Mouse (Mus musculus) R1 (cell line): ENCODE results near the gene Actrt3.
"Not testable (repeated sequence)": the region's sequence is repeated elsewhere in the genome, so short reads cannot be mapped to it uniquely, and the experiment has no call there.

Experiments used
- DNase-seq: peaks from one replicate; pipeline ENCODE4 v3.0.0-alpha.2; 2018; ENCODE audit warnings: low read depth, low spot score

Gene Actrt3

GRCm38 (mm10) chr3:30588865-30589264 is 10.9 kb downstream of the Actrt3 start:
- DNase-seq: no peak

- DNase-seq: peak; percentile 71
These were observed 26.2 kb downstream of the Actrt3 start for GRCm38 (mm10) chr3:30573549-30573948.

- not testable (repeated sequence) for DNase-seq
These were observed 33.4 kb downstream of the Actrt3 start for GRCm38 (mm10) chr3:30566333-30566732.

DNA sequence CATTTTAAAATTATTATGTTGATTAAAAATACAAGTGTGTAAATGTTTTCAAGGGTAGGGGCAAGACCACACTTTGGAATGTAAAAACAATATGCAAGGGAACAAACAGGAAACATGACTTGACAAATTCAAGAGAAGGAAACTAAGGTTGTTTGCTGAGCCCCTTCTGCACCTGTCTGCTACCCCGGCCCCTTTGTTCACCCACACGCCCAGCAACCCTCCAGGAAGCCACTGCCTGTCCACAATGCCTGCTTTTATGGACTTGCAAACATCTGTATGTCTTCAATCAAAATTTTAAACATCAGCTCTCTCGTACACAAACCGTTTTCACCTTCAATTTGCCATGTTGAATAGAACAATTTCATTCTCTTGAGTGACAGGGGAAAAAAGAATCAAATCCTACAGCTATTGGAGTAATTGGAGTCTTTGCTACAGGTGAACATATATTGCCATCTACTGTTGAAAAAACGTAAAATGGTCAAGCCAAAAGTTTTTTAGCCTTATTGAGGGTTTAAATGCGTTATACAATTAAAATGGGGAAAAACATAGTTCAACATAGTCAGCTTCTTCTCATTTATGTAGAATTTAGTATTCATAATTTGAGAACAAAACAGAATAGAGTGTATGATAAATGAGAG is 38.9 kb downstream of the Actrt3 start:
- DNase-seq: no peak

DNA sequence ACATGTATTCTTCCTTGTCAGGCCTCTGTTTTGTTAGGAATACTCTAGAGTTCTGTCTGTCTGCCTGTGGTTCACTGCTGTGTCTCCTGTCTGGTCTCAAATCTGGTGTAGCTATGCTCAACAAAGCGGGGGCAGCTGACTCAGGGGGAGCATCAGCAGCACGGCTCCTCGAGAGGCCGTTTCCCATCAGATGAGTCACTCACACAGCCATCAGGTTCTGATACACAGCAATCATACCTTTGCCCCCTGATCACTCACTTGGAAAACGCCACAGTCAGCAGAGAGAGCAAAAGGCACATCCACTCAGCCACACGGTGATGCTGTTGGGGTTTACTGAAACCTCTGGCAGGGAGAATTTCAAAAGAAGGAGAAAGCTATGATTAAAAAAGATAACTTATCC is 46.0 kb downstream of the Actrt3 start:
- no peak for DNase-seq

DNA sequence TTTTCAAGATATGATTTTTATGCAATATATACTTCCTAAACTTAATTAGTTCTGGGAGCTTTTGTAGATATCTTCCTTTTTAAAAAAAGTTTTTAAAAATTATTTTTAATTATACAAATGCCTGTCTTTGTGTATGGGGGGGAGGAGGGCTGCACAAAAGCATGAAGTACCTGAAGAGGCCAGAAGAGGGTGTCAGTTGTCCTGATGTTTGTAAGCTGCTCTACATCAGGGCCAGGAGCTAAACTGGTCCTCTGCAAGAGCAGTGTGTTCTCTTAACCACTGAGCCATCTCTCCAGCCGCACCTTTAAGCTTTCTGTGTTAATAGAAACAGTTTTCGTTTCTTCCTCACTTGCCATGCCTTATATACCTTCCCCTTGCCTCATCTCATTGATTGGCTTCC is 49.5 kb downstream of the Actrt3 start:
- peak; percentile 27 for DNase-seq

DNA sequence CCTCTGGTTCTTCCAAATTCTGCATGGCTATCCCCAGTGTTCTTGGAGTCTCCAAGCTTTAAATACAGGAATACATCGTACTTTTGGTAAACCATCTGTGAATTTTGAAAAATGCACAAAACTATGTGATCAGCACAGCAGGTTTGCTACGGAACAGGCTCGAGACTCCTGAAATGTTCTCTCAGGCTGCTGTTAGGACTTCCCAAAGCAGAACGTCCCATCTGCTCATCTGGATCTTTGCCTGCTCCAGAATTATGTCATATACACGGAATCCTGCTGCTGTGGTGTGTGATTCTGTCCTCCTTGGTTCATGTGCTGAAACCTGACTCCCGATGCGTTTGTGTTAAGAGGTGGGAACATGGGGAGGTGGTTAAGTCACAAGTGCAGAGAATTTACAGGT is 50.8 kb downstream of the Actrt3 start:
- no peak for DNase-seq

DNA sequence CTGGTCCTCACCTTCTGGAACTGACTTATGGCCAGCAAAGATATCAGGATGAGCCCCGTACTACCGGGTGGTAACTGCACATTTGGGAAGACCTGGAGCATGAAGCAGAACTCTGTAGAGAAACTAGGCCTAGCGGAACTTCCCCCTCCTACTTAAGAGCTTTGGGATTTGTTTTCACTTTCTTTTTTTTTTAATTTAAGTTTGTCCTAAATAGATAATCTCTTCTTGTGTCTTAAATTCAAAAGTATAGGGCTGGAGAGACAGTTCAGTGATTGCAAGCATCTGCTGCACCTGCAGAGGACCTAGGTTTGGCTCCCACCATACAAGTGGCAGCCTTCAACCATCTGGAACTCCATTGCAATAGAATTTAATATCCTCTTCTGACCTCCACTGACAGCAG is 51.8 kb downstream of the Actrt3 start, which contains the start of gene Mecom:
Mecom (minus strand) TSS at position 101 of the 400 bp plus-strand sequence.
- no peak for DNase-seq
